Mouse (Mus musculus): ENCODE data around the gene Atf7. TPM values are rescaled to one million over a fixed set of nuclear protein-coding genes. Genes with fewer than 3 reads are reported as not detected.
"Not testable (repeated sequence)": the region's sequence is repeated elsewhere in the genome, so short reads cannot be mapped to it uniquely, and the experiment has no call there.

Gene Atf7
- total RNA-seq (2021), result 10 to 100 TPM; 34.2 to 50.8 TPM

DNA sequence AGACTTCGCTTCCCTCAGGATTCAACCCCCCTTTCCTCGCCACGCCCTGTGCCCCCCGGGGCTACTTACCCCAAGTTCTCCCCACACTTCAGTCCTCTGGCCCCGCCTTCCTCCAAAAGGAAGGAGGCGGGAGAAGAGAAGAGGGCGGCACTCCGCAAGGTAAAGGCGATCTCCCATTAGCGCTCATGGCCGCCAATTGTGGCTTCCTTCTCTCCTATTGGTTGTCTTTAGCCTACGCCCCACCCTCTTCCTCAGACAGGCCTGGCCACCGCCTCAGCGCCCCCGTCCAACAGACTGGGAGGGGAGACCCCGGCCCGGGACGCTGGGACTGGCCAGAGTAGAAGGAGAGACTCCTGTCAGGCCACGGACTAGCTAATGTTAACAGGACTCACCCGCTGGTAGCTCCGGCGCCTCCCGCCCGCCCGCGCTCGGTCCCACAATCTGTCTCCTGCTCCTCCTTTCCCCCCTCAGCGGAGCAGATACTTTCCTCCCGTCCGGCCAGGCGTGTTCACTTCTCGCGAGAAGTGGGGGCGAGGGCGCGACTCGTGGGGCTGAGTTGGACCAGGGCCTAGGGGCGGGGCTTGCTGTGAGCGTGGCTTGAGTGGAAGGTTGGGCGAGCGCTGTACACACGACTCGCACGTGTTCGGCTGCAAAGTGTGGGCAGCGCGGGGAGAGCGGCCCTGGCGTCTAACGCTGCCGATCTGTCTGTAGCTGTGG, at the start of gene Atf7, which contains the start of gene Gm28047:
Gene Atf7 (minus strand): TSS at position 495 of the 717 bp plus-strand sequence.
Gene Gm28047 (minus strand): TSS at position 98 of the 717 bp plus-strand sequence.
- DNase-seq (ENCODE audit: extremely low spot score in 1 of 2, low spot score in 1 of 2), result peak; percentile 97 to 99

- peak in 1 of 2 experiments; percentile 37 for DNase-seq (ENCODE audit: extremely low spot score in 1 of 2, low spot score in 1 of 2)
Measured at GRCm38 (mm10) chr15:102673548-102673947, 48.3 kb upstream of the Atf7 start.

- DNase-seq (ENCODE audit: extremely low spot score in 1 of 2, low spot score in 1 of 2), result peak; percentile 31 to 52
Measured at GRCm38 (mm10) chr15:102672215-102673071, 47.2 kb upstream of the Atf7 start, which contains the start of gene Atp5g2. Gene Atp5g2, minus strand, starts transcription at chr15:102672352.

- peak; percentile 59 to 64 for DNase-seq (ENCODE audit: extremely low spot score in 1 of 2, low spot score in 1 of 2)
Measured at GRCm38 (mm10) chr15:102671721-102672214, 46.5 kb upstream of the Atf7 start.

- peak; percentile 88 to 94 for DNase-seq (ENCODE audit: extremely low spot score in 1 of 2, low spot score in 1 of 2)
Measured at GRCm38 (mm10) chr15:102670767-102671575, 45.7 kb upstream of the Atf7 start.

DNA sequence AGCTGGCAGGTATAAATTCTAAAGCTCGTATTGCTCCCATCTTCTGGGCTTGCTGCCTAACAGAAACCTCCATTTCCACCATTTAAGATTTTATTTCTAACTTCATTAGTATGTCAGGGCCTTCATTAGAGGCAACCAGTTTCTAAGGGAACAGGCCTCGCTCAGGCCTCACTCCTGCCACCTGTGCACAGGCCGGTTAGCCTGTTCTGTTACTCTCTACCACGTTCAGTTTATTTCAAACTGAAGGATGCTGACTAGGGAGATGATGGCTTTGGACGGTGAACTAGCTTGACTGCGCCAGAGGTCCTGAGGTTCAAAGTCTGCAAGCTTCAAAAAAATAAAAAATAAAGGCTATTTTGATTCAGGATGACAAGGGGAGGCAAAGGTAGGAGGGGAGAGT, 45.0 kb upstream of the Atf7 start:
- no peak for DNase-seq (ENCODE audit: extremely low spot score in 1 of 2, low spot score in 1 of 2)

DNA sequence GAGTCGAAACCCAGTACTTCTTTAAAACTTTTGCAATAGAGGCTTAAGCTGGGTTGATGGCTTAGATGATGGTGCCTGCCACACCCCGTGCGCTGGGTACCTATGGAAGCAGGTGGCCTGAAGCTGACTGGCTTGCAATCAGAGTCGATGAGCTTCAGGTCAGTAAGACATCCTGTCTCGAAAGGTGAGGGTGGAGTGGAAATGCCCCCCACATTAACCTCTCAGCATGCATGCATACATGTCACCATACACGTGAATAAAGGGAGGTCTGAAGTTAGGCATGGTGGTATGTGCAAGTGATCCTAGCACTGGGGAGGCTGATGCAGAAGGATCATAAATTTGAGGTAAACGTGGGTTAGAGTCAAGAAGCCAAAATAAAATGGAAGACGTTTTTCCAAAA, 44.3 kb upstream of the Atf7 start:
- no peak for DNase-seq (ENCODE audit: extremely low spot score in 1 of 2, low spot score in 1 of 2)

GRCm38 (mm10) chr15:102665494-102665893, 40.2 kb upstream of the Atf7 start:
- DNase-seq (ENCODE audit: extremely low spot score in 1 of 2, low spot score in 1 of 2), result peak in 1 of 2 experiments; percentile 60

DNA sequence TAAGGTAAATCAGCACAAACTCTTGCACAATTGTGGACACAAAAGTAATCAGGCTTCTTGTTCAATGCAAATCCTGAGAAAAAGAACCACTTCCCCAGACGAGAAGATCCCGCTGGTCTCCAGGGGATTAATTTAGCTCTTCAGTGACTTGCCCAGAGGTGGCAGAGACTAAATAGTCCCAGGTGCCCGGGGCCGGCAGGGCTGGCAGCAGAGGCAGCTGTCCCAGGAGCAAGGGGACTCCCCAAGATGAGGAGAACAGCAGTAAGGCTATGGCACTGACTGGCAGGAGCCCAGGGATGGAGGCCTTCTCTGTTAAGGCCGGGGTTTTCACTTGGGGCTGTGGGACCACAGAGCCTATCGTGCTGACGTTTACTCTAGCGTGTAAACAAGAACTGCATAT, 38.6 kb upstream of the Atf7 start:
- no peak for DNase-seq (ENCODE audit: extremely low spot score in 1 of 2, low spot score in 1 of 2)

DNA sequence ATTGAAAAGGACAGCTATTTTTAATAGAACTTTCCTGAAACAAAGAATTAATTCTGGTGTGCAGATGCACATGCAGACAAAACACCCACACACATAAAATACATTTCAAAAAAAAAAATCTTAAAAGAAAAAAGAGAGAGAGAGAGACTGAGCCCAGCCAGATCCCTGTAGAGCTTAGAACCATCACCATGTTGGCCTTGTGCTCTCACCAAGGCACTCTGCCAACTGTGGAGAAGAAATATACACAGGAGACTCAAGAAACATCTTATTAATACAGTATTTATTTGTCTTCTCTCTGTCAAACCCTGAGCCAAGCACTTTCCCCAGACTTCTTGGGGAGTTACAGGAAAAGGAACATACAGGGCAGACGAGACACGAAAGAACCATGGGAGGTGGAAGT, 37.3 kb upstream of the Atf7 start:
- not testable (repeated sequence) for DNase-seq (ENCODE audit: extremely low spot score in 1 of 2, low spot score in 1 of 2)

DNA sequence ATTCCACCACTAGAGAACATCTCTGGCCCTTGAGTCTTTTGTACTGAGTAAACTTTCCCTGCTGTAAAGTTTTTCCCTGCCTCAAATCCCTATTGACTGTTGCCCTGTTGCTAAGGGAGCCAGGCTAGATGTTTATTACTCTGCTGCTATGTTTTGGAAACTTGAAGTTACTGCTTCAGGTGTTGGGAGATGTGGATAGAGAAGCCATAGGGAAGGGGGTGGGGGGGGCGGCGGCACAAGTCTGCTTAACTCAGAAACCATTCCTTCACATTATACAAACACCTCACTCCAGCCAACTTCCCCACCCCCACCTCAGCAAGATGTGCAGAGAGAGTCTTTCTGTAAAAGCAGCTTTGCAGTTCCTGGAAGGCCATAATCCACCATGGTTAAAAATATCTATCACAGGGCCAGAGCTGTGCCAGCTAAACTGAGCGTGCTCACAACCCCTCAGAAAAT, 32.7 kb upstream of the Atf7 start:
- no peak for DNase-seq (ENCODE audit: extremely low spot score in 1 of 2, low spot score in 1 of 2)

DNA sequence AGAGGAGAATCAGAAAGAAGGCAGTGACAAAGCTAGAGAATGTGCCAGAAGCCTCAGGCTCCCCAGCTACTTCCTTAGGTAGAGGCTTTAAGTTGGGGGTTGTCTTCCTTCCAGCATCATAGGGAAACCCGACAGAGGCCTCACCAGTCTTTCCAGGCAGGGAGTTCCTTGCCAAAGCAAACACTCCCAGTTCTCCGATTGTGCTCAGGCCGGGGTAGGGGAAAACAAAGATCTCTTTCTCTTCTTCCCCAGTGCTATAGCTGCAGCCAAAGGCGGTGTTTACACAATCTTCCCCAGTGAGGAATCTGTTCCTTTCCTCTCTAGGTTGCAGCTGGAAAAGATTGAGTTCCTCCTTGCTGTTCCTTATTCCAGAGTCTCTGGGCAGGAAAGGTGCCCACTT, 31.4 kb upstream of the Atf7 start:
- no peak for DNase-seq (ENCODE audit: extremely low spot score in 1 of 2, low spot score in 1 of 2)

- not testable (repeated sequence) for DNase-seq (ENCODE audit: extremely low spot score in 1 of 2, low spot score in 1 of 2)
Measured at GRCm38 (mm10) chr15:102651928-102652660, 26.8 kb upstream of the Atf7 start.

DNA sequence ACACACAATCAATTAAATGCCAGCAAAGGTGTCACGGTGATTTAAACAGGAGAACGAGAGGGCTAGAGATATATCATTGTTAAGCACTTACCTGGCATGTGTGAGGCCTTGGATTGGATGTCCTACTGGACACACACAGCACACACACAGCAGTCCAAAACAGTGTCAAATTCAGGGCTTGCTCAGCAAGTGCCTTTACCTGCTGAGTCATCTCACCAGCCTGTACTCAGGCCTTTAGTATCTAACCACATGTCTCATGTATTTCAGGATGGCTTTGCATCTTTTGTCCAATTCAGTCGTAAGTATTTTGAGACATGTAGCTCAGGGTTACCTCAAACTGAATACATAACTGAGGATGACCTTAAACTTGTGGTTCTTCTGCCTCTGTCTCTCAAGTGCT, 25.8 kb upstream of the Atf7 start:
- DNase-seq (ENCODE audit: extremely low spot score in 1 of 2, low spot score in 1 of 2), result no peak

GRCm38 (mm10) chr15:102635817-102636216, 10.6 kb upstream of the Atf7 start:
- peak in 1 of 2 experiments; percentile 11 for DNase-seq (ENCODE audit: extremely low spot score in 1 of 2, low spot score in 1 of 2)

DNA sequence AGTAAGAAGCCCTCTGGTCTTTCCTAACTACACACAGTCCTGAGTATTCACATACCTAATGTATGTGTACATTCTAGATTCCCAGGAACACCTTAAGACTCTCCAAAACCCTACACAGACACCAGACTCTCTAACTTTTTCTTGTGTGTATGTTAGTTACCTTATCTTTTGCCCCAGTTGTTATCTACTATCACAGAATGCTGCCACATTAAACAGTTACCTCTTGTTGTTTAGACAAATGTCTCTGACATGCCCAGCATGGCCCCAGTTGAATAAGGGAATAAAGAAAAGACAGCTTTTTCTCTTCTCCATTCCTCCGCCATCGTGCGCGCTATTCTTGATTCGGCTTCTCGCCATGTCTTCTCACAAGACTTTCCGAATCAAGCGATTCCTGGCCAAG, 9.4 kb upstream of the Atf7 start:
- no peak for DNase-seq (ENCODE audit: extremely low spot score in 1 of 2, low spot score in 1 of 2)

- peak in 1 of 2 experiments; percentile 39 for DNase-seq (ENCODE audit: extremely low spot score in 1 of 2, low spot score in 1 of 2)
Measured at GRCm38 (mm10) chr15:102625687-102626055, 407 bp upstream of the Atf7 start.

GRCm38 (mm10) chr15:102624291-102624969, 834 bp downstream of the Atf7 start:
- DNase-seq (ENCODE audit: extremely low spot score in 1 of 2, low spot score in 1 of 2), result peak; percentile 11 to 17

GRCm38 (mm10) chr15:102623121-102623520, 2.1 kb downstream of the Atf7 start:
- DNase-seq (ENCODE audit: extremely low spot score in 1 of 2, low spot score in 1 of 2), result no peak
